Mouse (Mus musculus) heart, embryonic 15.5 days (tissue): Measurements from ENCODE around the gene Msrb3. TPM values are rescaled to one million over a fixed set of nuclear protein-coding genes. Genes with fewer than 3 reads are reported as not detected.

Source experiments
- ATAC-seq: fragments of 200-750 bp; cut with Nextera tagmentation; replicated peaks from 2 replicates; pipeline ENCODE4 v1.8.0; 2017; ENCODE audit warnings: low read depth, moderate TSS enrichment; ENCODE audit not compliant: insufficient number of reproducible peaks, insufficient read depth, low FRiP score
- H3K27ac ChIP-seq: fragments of 300-500 bp; sonication (generic); 2 replicates; pipeline ENCODE4 v1.5.1; 2015; ENCODE audit warnings: mild to moderate bottlenecking, inconsistent platforms
- H3K27me3 ChIP-seq: fragments of 300-500 bp; sonication (generic); 2 replicates; pipeline ENCODE4 v1.6.1; 2015; ENCODE audit warnings: inconsistent platforms
- H3K36me3 ChIP-seq: fragments of 300-500 bp; sonication (generic); 2 replicates; pipeline ENCODE4 v1.6.1; 2015; ENCODE audit warnings: mild to moderate bottlenecking, inconsistent platforms
- H3K4me1 ChIP-seq: fragments of 300-500 bp; sonication (generic); replicated peaks from 2 replicates; pipeline ENCODE4 v1.6.1; 2015; ENCODE audit warnings: inconsistent platforms
- H3K4me2 ChIP-seq: fragments of 300-500 bp; sonication (generic); 2 replicates; pipeline ENCODE4 v1.6.1; 2015; ENCODE audit warnings: inconsistent platforms, mild to moderate bottlenecking, moderate library complexity
- H3K4me3 ChIP-seq: fragments of 300-500 bp; sonication (generic); 2 replicates; pipeline ENCODE4 v1.5.1; 2015; ENCODE audit warnings: mild to moderate bottlenecking, inconsistent platforms
- H3K9ac ChIP-seq: fragments of 300-500 bp; sonication (generic); 2 replicates; pipeline ENCODE4 v1.6.1; 2015; ENCODE audit warnings: mild to moderate bottlenecking, inconsistent platforms
- H3K9me3 ChIP-seq: fragments of 300-500 bp; sonication (generic); replicated peaks from 2 replicates; pipeline ENCODE4 v1.6.1; 2016; ENCODE audit warnings: inconsistent platforms
- WGBS: fragments of 180-500 bp; shearing (Covaris S2); methylation state at CpG from one replicate; pipeline ENCODE4 v1.1.7; 2015; ENCODE audit warnings: mixed read lengths; 5-methylcytosine and 5-hydroxymethylcytosine counted together
- polyA plus RNA-seq: library from polyadenylated mRNA; unstranded; fragments of >200 nt; fragmentation: Nextera tagmentation; extraction: Ambion mirVana; gene quantifications from 2 replicates; pipeline ENCODE4 v1.2.1, GENCODE M21; 2015

Msrb3 gene
- polyA plus RNA-seq, 1 experiment from 2014 or later: 35.4 TPM

- ATAC-seq: no peak
- Histone ChIP-seq H3K27me3 (no peaks in the 10 kb centered on the region), H3K36me3 (no peaks in the 10 kb centered on the region), H3K27ac (no peak overlapping the region), H3K4me1 (peaks cover 16% of the 10 kb centered on the region), H3K9ac (no peak overlapping the region), H3K9me3 (no peaks in the 10 kb centered on the region), H3K4me3 (no peak overlapping the region), H3K4me2 (no peak overlapping the region)
- 81% methylated on average over 5 of the region's 5 CpGs for WGBS
Measured at GRCm38 (mm10) chr10:120916250-120916649, 17.3 kb upstream of the Msrb3 start.

GRCm38 (mm10) chr10:120914948-120915631, 16.2 kb upstream of the Msrb3 start:
- Histone ChIP-seq H3K9me3 (no peaks in the 10 kb centered on the region), H3K4me1 (peaks cover 15% of the 10 kb centered on the region), H3K4me3 (no peak overlapping the region), H3K4me2 (peak overlapping the region; percentile 45), H3K27me3 (no peaks in the 10 kb centered on the region), H3K9ac (no peak overlapping the region; the same call in 1 of the 2 replicates), H3K27ac (peak overlapping the region; percentile 84), H3K36me3 (no peaks in the 10 kb centered on the region)
- ATAC-seq: peak; percentile 84
- WGBS: 18% methylated on average over 15 of the region's 15 CpGs

GRCm38 (mm10) chr10:120914286-120914685, 15.4 kb upstream of the Msrb3 start:
- peak overlapping the region; percentile 84 for H3K27ac ChIP-seq
- no peak overlapping the region for H3K4me3 ChIP-seq
- H3K36me3 ChIP-seq: no peaks in the 10 kb centered on the region
- peaks cover 23% of the 10 kb centered on the region for H3K4me1 ChIP-seq
- no peaks in the 10 kb centered on the region for H3K27me3 ChIP-seq
- 70% methylated on average over 7 of the region's 7 CpGs for WGBS
- no peak overlapping the region for H3K4me2 ChIP-seq
- H3K9me3 ChIP-seq: no peaks in the 10 kb centered on the region
- no peak for ATAC-seq
- H3K9ac ChIP-seq: no peak overlapping the region

- no peaks in the 10 kb centered on the region for H3K27me3 ChIP-seq
- 51% methylated on average over 7 of the region's 7 CpGs for WGBS
- ATAC-seq: no peak
- no peaks in the 10 kb centered on the region for H3K9me3 ChIP-seq
- H3K4me2 ChIP-seq: no peak overlapping the region
- no peaks in the 10 kb centered on the region for H3K36me3 ChIP-seq
- peaks cover 27% of the 10 kb centered on the region for H3K4me1 ChIP-seq
- H3K27ac ChIP-seq: no peak overlapping the region
- no peak overlapping the region for H3K9ac ChIP-seq
- H3K4me3 ChIP-seq: no peak overlapping the region
Measured at GRCm38 (mm10) chr10:120913796-120914195, 14.9 kb upstream of the Msrb3 start.

GRCm38 (mm10) chr10:120911971-120912370, 13.1 kb upstream of the Msrb3 start:
- H3K9ac ChIP-seq: no peak overlapping the region
- H3K27ac ChIP-seq: no peak overlapping the region
- no peak overlapping the region for H3K4me3 ChIP-seq
- H3K36me3 ChIP-seq: no peaks in the 10 kb centered on the region
- H3K4me1 ChIP-seq: peaks cover 28% of the 10 kb centered on the region
- no peaks in the 10 kb centered on the region for H3K9me3 ChIP-seq
- no peak for ATAC-seq
- H3K4me2 ChIP-seq: no peak overlapping the region
- no peaks in the 10 kb centered on the region for H3K27me3 ChIP-seq
- 78% methylated on average over 4 of the region's 4 CpGs for WGBS

- Histone ChIP-seq H3K4me2 (no peak overlapping the region), H3K9ac (no peak overlapping the region), H3K4me1 (peaks cover 18% of the 10 kb centered on the region), H3K9me3 (no peaks in the 10 kb centered on the region), H3K27ac (peak overlapping the region; percentile 63), H3K27me3 (no peaks in the 10 kb centered on the region), H3K36me3 (peaks cover under 1% of the 10 kb centered on the region; the same call in 1 of the 2 replicates), H3K4me3 (no peak overlapping the region)
- ATAC-seq: no peak
- 53% methylated on average over 11 of the region's 11 CpGs for WGBS
Measured at GRCm38 (mm10) chr10:120908776-120909574, 10.1 kb upstream of the Msrb3 start.

- H3K9ac ChIP-seq: no peak overlapping the region
- H3K27ac ChIP-seq: no peak overlapping the region
- no peak for ATAC-seq
- H3K36me3 ChIP-seq: peaks cover 3% of the 10 kb centered on the region; the same call in 1 of the 2 replicates
- peaks cover 37% of the 10 kb centered on the region for H3K4me1 ChIP-seq
- H3K9me3 ChIP-seq: no peaks in the 10 kb centered on the region
- no peak overlapping the region for H3K4me3 ChIP-seq
- H3K4me2 ChIP-seq: no peak overlapping the region
- H3K27me3 ChIP-seq: no peaks in the 10 kb centered on the region
- WGBS: 89% methylated on average over 10 of the region's 10 CpGs
Measured at GRCm38 (mm10) chr10:120904676-120905075, 5.8 kb upstream of the Msrb3 start.

GRCm38 (mm10) chr10:120903843-120904468, 5.1 kb upstream of the Msrb3 start:
- ATAC-seq: no peak
- Histone ChIP-seq H3K36me3 (peaks cover 3% of the 10 kb centered on the region; the same call in 1 of the 2 replicates), H3K27ac (no peak overlapping the region), H3K9me3 (no peaks in the 10 kb centered on the region), H3K27me3 (no peaks in the 10 kb centered on the region), H3K4me1 (peaks cover 30% of the 10 kb centered on the region), H3K4me3 (no peak overlapping the region), H3K9ac (no peak overlapping the region), H3K4me2 (no peak overlapping the region)
- WGBS: 67% methylated on average over 4 of the region's 4 CpGs

GRCm38 (mm10) chr10:120901746-120902145, 2.8 kb upstream of the Msrb3 start:
- no peaks in the 10 kb centered on the region for H3K9me3 ChIP-seq
- peaks cover 3% of the 10 kb centered on the region; the same call in 1 of the 2 replicates for H3K36me3 ChIP-seq
- H3K4me1 ChIP-seq: peaks cover 33% of the 10 kb centered on the region
- H3K27me3 ChIP-seq: no peaks in the 10 kb centered on the region
- H3K4me3 ChIP-seq: no peak overlapping the region
- no peak overlapping the region for H3K9ac ChIP-seq
- WGBS: 61% methylated on average over 9 of the region's 9 CpGs
- H3K27ac ChIP-seq: no peak overlapping the region; the same call in 1 of the 2 replicates
- no peak for ATAC-seq
- H3K4me2 ChIP-seq: no peak overlapping the region

- H3K27me3 ChIP-seq: no peaks in the 10 kb centered on the region
- peaks cover 47% of the 10 kb centered on the region for H3K4me1 ChIP-seq
- no peak for ATAC-seq
- H3K4me2 ChIP-seq: peak overlapping the region; percentile 72
- H3K9me3 ChIP-seq: no peaks in the 10 kb centered on the region
- H3K27ac ChIP-seq: peak overlapping the region; percentile 96
- peaks cover 3% of the 10 kb centered on the region; the same call in 1 of the 2 replicates for H3K36me3 ChIP-seq
- peak overlapping the region; percentile 89 for H3K4me3 ChIP-seq
- H3K9ac ChIP-seq: peak overlapping the region; percentile 18; the same call in 1 of the 2 replicates
- WGBS: 53% methylated on average over 13 of the region's 13 CpGs
Measured at GRCm38 (mm10) chr10:120900096-120900495, 1.2 kb upstream of the Msrb3 start.

- Histone ChIP-seq H3K27me3 (no peaks in the 10 kb centered on the region), H3K36me3 (0 out of 2 replicates have a peak, but pooled peaks cover 3% of the 10 kb centered on the region), H3K4me1 (peaks cover 64% of the 10 kb centered on the region), H3K4me3 (peak overlapping the region; percentile 89), H3K9me3 (no peaks in the 10 kb centered on the region), H3K9ac (peak overlapping the region; percentile 78), H3K27ac (peak overlapping the region; percentile 96), H3K4me2 (peak overlapping the region; percentile 72)
- WGBS: 1% methylated on average over 44 of the region's 49 CpGs
- peak; percentile 23; the same call in 1 of the 2 replicates for ATAC-seq
Measured at GRCm38 (mm10) chr10:120898357-120898756, 544 bp downstream of the Msrb3 start.
